Mouse (Mus musculus) spleen, postnatal 0 days (tissue): ENCODE measurements around the gene Slc25a23. TPM values are rescaled to one million over a fixed set of nuclear protein-coding genes. Genes with fewer than 3 reads are reported as not detected.

Experiments
- polyA plus RNA-seq: library from polyadenylated mRNA; unstranded; fragments of >200 nt; fragmentation: Nextera tagmentation; extraction: Ambion mirVana; gene quantifications from 2 replicates; pipeline ENCODE4 v1.2.1, GENCODE M21; 2015

The Slc25a23 gene
- 1.1 TPM in 2 replicates for polyA plus RNA-seq

DNA sequence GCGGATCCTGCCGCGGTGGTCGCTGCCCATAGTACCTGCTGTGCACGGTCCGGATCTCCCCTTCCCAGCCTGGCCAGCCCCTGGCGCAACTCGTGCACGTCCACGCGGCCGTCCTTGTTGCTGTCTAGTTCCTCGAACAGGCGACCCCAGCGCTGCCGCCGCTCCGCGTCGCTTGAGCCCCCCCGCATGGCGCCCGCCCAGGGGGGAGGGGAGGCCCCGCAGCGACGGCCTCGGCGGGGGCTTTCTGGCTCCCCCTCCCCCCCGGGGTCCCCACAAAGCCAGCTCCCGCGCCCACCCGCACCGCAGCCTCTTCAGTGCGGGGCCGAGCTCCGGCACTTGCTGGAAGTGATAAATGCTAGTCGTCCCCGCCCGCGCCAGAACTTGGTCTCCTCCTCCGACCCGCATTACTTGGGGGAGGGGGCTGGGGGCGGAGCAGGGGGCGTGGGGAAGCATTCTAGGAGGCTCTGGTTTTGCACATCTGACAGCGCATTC is at the start of gene Slc25a23:
TSS of gene Slc25a23 (minus strand) at position 378 of the 492 bp plus-strand sequence.

DNA sequence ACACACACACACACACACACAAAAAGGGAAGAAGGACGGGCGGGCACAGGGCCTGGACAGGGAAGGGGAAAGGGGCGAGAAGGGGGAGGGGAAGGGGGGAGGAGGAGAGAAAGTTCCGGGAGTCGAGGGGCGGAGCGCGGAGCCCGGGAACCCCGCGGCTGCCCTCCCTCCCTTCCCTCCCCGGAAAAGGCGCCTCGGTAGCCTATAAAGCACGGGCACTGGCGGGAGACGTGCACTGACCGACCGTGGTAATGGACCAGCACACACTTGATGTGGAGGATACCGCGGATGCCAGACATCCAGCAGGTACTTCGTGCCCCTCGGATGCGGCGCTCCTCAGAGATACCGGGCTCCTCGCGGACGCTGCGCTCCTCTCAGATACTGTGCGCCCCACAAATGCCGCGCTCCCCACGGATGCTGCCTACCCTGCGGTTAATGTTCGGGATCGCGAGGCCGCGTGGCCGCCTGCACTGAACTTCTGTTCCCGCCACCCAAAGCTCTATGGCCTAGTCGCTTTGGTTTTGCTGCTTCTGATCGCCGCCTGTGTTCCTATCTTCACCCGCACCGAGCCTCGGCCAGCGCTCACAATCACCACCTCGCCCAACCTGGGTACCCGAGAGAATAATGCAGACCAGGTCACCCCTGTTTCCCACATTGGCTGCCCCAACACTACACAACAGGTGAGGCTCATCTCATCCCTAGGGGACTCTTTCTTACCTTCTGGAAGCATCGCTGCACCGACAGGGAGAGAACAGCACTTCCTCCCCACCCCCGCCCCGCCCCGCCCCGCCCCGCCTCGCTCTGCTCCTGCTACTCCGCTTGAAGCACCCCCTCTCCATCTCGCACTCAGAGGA is 45.7 kb upstream of the Slc25a23 start, which contains the start of gene Tnfsf9:
TSS of gene Tnfsf9 (plus strand) at position 145 of the 854 bp plus-strand sequence.

DNA sequence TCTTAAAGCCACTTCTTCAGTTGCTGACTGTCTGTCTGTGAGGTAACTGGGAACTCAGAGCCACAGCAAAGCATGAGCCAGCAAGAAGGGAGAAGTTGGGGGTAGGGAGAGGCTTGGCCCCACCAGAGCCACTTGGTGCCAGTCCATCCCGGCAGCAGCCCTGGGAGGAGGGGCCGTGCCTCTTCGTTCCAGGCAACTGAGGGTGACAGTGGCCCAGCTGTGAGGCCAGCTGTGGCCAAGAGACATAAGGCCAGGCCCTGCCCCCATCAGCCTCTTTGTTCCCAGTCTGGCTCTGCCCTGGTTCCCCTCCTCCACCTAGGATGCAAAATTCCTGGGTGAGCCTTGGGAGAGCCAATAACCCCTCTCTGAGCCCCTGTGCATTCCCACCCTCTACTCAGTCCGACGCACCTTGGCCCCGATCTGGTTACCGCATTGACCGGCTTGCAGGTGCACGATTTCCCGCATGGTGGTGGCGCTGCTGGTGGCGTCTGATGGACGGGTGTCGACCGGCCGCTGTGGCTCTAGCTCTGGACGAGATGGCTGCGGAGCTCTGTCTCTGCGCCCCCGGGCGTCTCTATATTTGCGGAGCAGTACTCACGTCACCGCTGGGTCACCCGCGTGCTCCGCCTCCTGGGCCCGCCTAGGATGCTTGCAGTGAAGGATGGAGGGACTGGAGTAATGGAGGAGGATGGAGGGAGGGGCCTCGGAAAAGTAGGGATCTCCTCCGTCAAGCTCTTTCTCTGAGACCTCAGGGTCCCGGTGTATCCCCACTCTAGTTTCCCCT is 27.6 kb upstream of the Slc25a23 start, which contains the start of gene Tubb4a:
TSS of gene Tubb4a (minus strand) at position 734 of the 784 bp plus-strand sequence.

DNA sequence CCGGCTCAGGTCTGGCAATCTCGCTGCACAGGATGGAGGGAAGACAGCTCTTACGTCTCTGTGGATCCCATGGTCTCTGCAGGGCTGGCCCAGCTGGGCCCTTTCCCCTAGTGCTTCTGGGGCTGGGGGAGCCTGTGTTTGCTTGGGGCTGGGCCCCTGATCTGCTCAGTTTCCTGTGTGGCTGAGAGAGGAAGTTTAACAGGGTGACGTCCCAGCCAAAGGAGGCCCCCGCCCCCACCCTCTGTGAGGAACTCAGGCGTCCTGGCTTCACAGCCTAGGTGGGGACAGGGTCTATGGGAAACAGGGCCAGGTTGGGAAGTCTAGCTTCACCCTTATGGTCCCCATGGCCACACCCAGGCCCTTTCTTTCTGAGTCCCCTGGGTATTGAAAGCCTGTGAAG is 18.7 kb upstream of the Slc25a23 start, which contains the start of gene Dennd1c:
TSS of gene Dennd1c (minus strand) at position 179 of the 400 bp plus-strand sequence.

DNA sequence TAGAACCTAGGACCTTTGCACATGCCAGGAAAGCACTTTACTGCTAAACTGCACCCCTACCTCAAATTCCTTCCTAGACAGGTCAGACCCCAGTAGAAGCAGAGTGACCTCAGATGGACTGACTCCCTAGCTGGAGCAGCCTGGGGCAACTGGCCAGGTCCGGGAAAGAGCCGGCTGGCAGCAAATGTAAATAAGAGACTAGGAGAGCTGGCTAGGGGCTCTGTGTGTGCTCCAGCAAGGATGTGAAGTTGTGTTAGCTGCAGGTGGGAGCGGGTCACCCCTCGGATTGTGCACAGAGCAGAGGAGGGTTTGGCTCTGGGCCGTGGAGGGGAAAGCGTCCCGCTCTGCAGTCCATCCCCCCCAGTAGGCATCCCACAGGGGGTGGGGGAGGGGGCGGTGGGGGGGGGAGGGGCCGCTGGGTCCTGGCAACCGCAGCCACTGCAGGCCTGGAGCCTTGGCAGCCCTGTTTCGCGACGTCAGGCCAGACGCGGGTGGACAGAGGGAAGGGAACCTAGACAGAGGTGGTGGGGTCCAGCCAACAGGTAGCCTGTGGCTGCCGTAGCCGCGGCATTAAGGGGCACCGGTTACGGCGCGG is 675 bp downstream of the Slc25a23 start, which contains the start of gene Crb3:
TSS of gene Crb3 (plus strand) at position 215 of the 595 bp plus-strand sequence.

DNA sequence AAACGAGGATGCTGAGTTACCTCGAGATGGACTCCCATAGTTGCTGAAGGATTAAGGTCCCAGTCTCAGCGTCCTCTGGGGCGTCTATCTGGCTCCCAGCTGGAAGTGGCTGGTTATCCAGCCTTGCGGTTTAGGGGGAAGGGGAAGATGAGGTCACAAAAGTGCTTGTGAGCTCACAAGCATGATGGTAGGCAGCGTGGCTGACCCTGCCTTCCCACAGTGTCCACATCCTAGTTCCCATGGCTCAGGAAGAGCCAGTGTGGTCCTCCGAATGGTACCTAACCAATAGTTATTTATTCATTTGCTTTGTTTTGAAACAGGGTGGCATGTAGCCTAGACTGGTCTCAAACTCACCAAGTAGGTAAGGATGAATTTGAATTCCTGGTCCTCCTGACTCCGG is 18.1 kb downstream of the Slc25a23 start, which contains the start of gene Slc25a41:
TSS of gene Slc25a41 (minus strand) at position 101 of the 400 bp plus-strand sequence.

DNA sequence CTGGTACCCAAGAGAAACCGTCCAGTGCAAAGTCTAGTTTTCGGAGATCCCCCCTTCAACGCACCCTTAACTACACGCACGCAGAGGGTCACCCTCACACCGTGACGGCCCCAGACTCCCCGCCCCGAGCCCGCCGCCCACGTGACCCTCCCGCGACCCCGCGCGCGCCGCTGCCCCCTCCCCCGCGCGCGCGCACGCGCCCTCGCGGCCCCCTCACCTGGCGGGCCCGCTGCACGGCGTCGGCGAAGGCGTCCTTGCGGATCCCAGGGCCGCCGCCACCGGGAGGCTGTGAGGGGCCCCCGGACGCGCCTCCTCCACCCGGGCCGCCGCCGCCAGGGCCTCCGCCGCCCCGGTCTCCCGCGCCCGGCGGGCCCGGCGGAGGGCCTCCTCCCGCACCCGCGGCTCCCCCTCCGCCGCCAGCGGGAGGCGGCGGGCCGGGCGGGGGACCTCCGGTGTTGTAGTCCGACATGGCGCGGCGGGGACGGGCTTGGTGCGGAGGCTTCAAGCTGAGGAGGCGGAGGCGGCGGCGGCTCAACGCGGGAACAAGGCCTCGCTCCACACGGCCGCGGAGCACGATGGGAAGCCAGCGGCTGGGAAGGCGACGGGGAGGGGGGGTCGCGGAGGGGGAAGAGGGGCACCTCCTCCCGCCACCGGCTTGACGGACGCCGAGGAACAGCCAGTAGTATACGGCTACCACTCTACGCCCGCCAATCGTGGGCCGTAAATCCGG is 28.6 kb downstream of the Slc25a23 start, which contains the start of gene Khsrp:
TSS of gene Khsrp (minus strand) at position 592 of the 730 bp plus-strand sequence.

DNA sequence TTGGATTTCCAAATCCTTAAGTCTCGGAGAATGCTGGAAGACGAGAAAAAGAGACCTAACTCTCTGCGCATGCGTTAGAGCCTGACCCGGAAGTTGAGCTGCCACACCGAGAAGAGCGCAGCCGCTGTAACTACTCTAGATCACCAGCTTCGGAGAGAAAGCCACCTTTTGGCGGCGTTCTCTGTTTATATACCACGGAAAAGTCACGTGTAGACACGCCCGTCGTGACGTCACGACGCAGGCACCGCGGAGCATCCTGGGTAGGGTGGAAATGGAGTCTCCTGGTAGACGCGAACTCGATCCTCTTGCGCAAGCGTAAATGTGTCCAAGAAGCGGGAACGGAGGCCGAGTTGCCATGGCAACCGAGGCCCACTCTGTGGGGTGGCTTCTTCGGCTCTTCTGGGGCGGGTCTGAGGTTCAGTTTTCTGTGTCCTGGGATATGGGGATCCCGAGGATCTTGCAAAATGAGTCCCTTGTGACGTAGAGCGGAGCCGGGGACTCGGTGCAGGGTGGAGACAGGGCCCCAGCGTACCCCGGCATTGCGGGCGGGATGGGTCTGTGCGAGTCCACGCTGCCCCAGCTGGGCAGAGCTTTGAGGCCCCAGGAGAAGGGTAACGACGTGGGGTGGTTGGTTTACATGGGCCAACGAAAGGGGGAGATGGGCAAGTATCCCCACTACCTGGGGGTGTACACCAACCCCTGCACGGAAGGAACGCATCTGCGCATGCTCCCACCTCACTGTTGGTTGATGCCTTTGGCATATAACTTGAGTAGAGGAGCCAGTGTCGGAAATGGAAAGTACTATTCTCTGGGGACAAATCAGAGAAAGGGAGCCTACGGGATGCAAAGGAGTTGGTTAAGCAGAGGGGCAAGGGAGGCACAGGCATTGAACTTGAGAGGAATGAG is 48.2 kb downstream of the Slc25a23 start, which contains the start of the genes Gtf2f1 and Gm17949:
TSS of gene Gtf2f1 (minus strand) at position 53 of the 906 bp plus-strand sequence.
TSS of gene Gm17949 (plus strand) at position 234 of the 906 bp plus-strand sequence.

DNA sequence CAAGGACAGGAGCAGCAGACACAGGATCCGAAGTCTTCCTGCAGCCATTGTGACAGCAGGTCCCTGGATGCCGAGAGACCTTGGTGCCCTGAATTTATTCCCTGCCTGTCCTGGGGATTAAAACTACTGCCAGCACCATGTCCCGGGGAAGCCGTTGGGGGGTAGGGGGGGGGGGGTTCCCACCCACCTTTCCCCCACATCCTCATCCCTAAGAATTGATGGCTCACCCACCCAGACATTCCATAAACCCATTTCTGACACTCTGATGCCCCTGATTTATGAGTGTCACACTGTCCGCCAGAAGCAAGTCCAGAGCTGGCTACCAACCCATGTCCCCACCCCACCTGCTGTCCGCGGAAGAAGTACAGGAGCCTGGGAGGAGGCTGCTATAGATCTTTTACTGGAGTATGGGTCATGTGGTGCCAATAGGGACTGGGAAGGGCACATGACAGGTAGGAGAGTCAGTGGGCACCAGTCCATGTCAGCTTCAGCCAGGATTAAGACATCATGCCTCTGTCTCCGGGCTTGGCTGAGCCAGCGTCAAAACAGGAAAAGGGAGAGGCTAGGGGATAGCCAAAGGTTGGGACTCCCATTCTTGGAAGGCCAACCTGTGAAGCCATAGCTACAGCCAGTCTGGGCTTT is 59.6 kb downstream of the Slc25a23 start, which contains the start of gene Pspn:
TSS of gene Pspn (minus strand) at position 51 of the 642 bp plus-strand sequence.

DNA sequence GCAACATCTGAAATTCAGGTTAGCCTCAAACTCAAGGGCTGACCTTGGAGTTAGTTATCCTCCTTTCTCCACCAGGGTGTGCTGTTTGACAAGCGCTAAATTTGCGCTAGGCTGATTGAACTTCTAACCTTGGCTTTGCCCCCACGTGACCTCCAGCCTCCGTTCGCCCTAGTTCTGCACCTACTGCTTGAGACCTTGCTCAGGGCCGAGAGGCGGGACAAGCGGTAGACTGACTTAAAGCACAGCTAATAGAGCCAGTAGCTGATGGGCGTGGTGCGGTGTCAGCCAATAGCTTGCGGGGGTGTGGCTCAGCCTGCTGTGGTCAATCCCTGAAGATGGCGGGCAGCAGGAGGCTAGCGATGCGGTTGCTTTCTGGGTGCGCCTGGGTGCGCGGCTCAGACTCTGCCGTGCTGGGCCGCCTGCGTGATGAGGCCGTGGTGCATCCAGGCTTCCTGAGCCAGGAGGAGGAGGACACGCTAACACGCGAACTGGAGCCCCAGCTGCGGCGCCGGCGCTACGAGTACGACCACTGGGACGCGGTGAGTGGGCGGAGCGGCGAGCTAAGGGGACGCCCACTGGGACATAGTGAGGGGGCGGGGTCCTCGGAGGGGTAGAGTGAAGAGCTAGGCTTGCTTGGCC is 62.5 kb downstream of the Slc25a23 start, which contains the start of gene Alkbh7:
TSS of gene Alkbh7 (plus strand) at position 311 of the 639 bp plus-strand sequence.

Other genes with a start within 250 kb of the Slc25a23 start
- gene Rfx2, start 228.8 kb downstream of the Slc25a23 start, polyA plus RNA-seq, result 9.1 and 9.9 TPM in 2 replicates
- gene Acsbg2, start 185.4 kb downstream of the Slc25a23 start, polyA plus RNA-seq, result not detected in 2 replicates
- 0.14 and 0.29 TPM in 2 replicates for gene 1700061G19Rik, start 184.4 kb downstream of the Slc25a23 start, polyA plus RNA-seq
- gene Mllt1, start 124.4 kb downstream of the Slc25a23 start, polyA plus RNA-seq, result 8.9 and 9.8 TPM in 2 replicates
- not detected in 2 replicates for gene Acer1, start 77.7 kb downstream of the Slc25a23 start, polyA plus RNA-seq
- 88.8 and 89.3 TPM in 2 replicates for gene Clpp, start 69.6 kb downstream of the Slc25a23 start, polyA plus RNA-seq
- gene Alkbh7, start 62.5 kb downstream of the Slc25a23 start, polyA plus RNA-seq, result 20.8 and 25.9 TPM in 2 replicates
- gene Pspn, start 59.8 kb downstream of the Slc25a23 start, polyA plus RNA-seq, result not detected in 2 replicates
- 70.2 and 72.7 TPM in 2 replicates for gene Gtf2f1, start 48.6 kb downstream of the Slc25a23 start, polyA plus RNA-seq
- gene Gm17949, start 48.4 kb downstream of the Slc25a23 start, polyA plus RNA-seq, result 0.40 and 0.46 TPM in 2 replicates
- gene Khsrp, start 28.3 kb downstream of the Slc25a23 start, polyA plus RNA-seq, result 42.5 and 45.4 TPM in 2 replicates
- not detected in 2 replicates for gene Slc25a41, start 18.2 kb downstream of the Slc25a23 start, polyA plus RNA-seq
- gene Crb3, start 758 bp downstream of the Slc25a23 start, polyA plus RNA-seq, result 0.24 and 0.52 TPM in 2 replicates
- gene Dennd1c, start 18.7 kb upstream of the Slc25a23 start, polyA plus RNA-seq, result 15.9 and 16.7 TPM in 2 replicates
- 0.77 and 0.89 TPM in 2 replicates for gene Tubb4a, start 27.9 kb upstream of the Slc25a23 start, polyA plus RNA-seq
- 1.6 and 1.8 TPM in 2 replicates for gene Tnfsf9, start 45.5 kb upstream of the Slc25a23 start, polyA plus RNA-seq
- not detected in 2 replicates for gene Cd70, start 89.9 kb upstream of the Slc25a23 start, polyA plus RNA-seq
- gene Tnfsf14, start 134.3 kb upstream of the Slc25a23 start, polyA plus RNA-seq, result 3.9 and 4.3 TPM in 2 replicates
- gene C3, start 168.3 kb upstream of the Slc25a23 start, polyA plus RNA-seq, result 29.6 and 30.5 TPM in 2 replicates
- 20.4 and 24.2 TPM in 2 replicates for gene Gpr108, start 188.6 kb upstream of the Slc25a23 start, polyA plus RNA-seq
- gene Trip10, start 189.6 kb upstream of the Slc25a23 start, polyA plus RNA-seq, result 10.1 and 12.3 TPM in 2 replicates
- gene Vav1, start 219.2 kb upstream of the Slc25a23 start, polyA plus RNA-seq, result 17.0 and 24.6 TPM in 2 replicates